Mouse (Mus musculus): ENCODE results near the gene Pigu.

GRCm38 (mm10) chr2:155285744-155286143 is 71.5 kb downstream of the Pigu start:
- TF ChIP-seq CTCF (IDR thresholded peaks at IDR 0.05 in 2 of 3, conservative IDR thresholded peaks at IDR 0.05 in 1 of 3; ENCODE audit: control insufficient read depth in 1 of 3, insufficient read depth in 1 of 3, low read depth in 2 of 3, low read length in 3 of 3, poor library complexity in 1 of 3, severe bottlenecking in 1 of 3) (no peak), TCF12 (IDR thresholded peaks at IDR 0.05; ENCODE audit: low read depth, low read length) (no peak)

All from MEL (cell line).